Mouse (Mus musculus): ENCODE data around the gene Clasp2. TPM values are rescaled to one million over a fixed set of nuclear protein-coding genes. Genes with fewer than 3 reads are reported as not detected.

Gene Clasp2
- polyA plus RNA-seq, 1 experiment from 2014 or later: 117 TPM

DNA sequence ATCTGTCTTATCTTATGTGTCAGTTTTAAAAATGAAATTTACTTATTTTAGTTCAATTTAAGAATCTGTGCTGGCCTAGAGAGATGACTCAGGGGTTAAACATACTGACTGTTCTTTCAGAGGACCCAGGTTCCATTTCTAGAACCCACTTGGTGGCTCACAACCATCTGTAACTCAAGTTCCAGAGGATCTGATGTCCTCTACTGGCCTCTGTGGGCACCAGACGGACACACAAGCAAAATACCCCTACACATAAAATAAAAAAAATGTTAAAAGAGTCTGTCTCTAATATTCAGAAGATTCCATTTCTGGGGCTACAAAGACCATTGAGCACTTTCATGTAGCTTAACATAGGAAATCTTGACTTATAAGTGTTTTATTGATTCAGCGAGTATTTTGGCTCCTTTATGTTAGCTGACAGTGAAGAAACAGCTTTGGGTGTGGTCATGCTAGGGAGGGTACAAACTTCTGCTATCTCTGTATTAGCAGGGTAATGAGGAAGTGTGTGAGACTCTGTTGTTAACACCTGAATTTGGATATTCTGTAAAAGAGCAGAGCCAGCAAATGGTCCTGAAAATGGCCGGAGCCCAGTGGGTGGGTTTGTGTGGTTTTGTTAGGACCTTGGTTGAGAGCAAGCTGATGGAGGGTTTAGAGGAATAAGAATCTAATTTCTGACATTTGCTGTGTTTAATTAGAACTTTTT is 200.0 kb downstream of the Clasp2 start:
- Histone ChIP-seq H3K9ac (no peak overlapping the region), H3K27me3 (no peaks in the 10 kb centered on the region), H3K4me3 (no peak overlapping the region), H3K4me2 (no peak overlapping the region), H3K27ac (replicated peaks) (no peak overlapping the region), H3K36me3 (peaks cover 15% of the 10 kb centered on the region), H3K4me1 (replicated peaks) (peaks cover 9% of the 10 kb centered on the region; the same call in 1 of the 2 replicates), H3K9me3 (no peaks in the 10 kb centered on the region)
- WGBS: 94% methylated on average over 3 of the region's 3 CpGs
- ATAC-seq (ENCODE audit: low FRiP score, low read depth): no peak

DNA sequence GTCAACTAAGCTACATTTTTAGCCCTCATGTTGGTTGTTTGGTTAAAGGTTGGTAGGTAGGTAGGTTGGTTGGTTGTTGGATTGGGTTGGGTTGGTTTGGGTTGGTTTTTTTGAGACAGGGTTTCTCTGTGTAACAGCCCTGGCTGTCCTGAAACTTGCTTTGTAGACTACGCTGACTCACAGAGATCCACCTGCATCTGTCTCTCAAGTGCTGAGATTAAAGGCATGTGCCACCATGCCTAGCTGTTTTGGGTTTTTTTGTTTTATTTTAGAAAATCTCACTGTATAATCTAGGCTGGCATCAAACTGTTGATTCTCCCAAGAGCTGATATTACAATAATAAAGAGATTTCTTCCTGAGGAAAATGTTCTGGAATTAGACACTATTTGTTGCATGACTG is 202.1 kb downstream of the Clasp2 start:
- Histone ChIP-seq H3K36me3 (peaks cover 22% of the 10 kb centered on the region), H3K9ac (no peak overlapping the region), H3K27me3 (no peaks in the 10 kb centered on the region), H3K4me2 (no peak overlapping the region), H3K27ac (replicated peaks) (no peak overlapping the region), H3K4me1 (replicated peaks) (0 out of 2 replicates have a peak, but pooled peaks cover 8% of the 10 kb centered on the region), H3K4me3 (no peak overlapping the region), H3K9me3 (no peaks in the 10 kb centered on the region)
- no peak for ATAC-seq (ENCODE audit: low FRiP score, low read depth)
- 97% methylated on average over 1 of the region's 1 CpGs for WGBS

DNA sequence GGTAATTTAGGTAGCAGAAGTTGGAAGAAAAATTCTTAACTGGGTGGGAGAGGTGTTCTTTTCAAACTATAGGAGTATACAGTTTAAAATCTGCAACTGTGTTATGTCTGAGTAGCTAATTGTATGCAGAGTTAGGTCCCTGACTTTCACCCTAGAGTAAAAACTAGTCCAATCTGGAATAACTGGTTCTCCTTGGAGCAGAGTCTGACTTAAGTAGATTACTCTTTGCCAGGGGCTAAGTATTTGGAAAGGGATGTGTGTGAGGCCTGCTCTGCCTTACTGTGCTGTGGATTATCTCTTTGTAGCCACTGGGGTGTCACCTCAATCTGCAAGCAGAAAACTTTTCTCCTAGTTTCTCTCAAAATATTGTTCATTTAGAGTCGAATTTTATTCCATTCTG is 205.9 kb downstream of the Clasp2 start:
- Histone ChIP-seq H3K4me3 (no peak overlapping the region), H3K27ac (replicated peaks) (no peak overlapping the region), H3K9ac (no peak overlapping the region), H3K4me1 (replicated peaks) (no peaks in the 10 kb centered on the region), H3K36me3 (peaks cover 22% of the 10 kb centered on the region), H3K27me3 (no peaks in the 10 kb centered on the region), H3K4me2 (no peak overlapping the region), H3K9me3 (no peaks in the 10 kb centered on the region)
- no peak for ATAC-seq (ENCODE audit: low FRiP score, low read depth)
- 94% methylated on average over 1 of the region's 1 CpGs for WGBS

DNA sequence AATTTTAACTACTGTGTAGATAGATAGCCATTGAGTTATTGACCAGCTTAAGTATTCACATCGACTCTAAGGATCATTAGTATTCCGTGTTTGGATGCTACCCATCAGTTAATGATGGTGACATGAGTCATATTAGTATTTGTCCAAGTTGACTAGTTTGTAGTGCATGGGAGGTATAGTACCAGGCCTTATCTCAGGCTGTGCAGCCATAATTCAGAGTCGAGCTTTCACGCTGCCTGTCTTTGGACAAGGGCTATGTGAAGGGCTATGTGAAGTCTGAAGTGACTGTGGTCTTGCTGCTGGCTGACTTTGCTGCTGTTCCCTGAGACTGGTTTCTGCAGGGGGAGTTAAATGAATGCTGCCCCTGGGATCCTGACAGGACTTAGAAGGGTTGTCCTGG is 216.5 kb downstream of the Clasp2 start:
- Histone ChIP-seq H3K36me3 (peaks cover 54% of the 10 kb centered on the region), H3K9me3 (no peaks in the 10 kb centered on the region), H3K27ac (replicated peaks) (no peak overlapping the region), H3K4me3 (no peak overlapping the region), H3K9ac (no peak overlapping the region), H3K4me1 (replicated peaks) (no peaks in the 10 kb centered on the region), H3K27me3 (no peaks in the 10 kb centered on the region), H3K4me2 (no peak overlapping the region)
- no peak for ATAC-seq (ENCODE audit: low FRiP score, low read depth)
- WGBS: 95% methylated on average over 4 of the region's 4 CpGs

DNA sequence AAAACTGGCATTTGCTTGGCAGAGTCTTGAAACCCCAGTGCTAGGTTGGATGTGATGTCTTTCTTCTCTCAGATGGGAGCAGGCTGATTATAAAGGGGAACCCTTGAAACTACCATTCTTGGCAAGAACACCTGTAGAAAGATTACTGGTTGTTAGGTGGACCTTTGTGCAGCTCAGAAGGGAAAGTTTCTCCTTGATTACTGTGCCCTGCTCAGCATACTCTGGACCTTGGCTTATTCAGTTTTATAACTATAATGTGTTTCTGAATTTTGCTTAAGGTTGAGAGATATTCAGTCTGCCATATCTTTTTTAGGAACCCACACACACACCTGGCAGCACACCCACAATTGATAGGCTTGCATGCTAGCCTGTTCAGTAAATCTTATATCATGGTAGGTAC is 222.4 kb downstream of the Clasp2 start:
- Histone ChIP-seq H3K36me3 (peaks cover 73% of the 10 kb centered on the region), H3K4me2 (no peak overlapping the region), H3K9ac (no peak overlapping the region), H3K27me3 (no peaks in the 10 kb centered on the region), H3K27ac (replicated peaks) (no peak overlapping the region), H3K9me3 (no peaks in the 10 kb centered on the region), H3K4me1 (replicated peaks) (no peaks in the 10 kb centered on the region), H3K4me3 (no peak overlapping the region)
- no peak for ATAC-seq (ENCODE audit: low FRiP score, low read depth)

DNA sequence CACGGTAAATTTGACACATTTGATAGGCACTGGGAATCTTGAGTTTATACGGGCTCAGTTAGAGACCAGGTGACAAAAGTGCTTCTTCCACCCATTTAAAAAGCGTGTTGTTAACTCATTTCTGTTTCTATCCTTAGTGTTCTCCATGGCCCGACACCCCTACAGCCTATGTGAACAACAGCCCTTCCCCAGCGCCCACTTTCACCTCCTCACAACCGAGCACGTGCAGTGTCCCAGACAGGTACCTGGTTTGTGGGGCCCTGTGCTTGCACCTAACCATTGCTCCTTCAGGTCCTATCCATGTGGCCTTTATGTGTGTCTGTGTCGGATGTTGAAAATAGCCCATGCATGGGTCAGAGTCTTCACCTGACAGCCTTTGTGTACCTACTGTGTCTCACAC is 223.1 kb downstream of the Clasp2 start:
- no peaks in the 10 kb centered on the region for H3K9me3 ChIP-seq

DNA sequence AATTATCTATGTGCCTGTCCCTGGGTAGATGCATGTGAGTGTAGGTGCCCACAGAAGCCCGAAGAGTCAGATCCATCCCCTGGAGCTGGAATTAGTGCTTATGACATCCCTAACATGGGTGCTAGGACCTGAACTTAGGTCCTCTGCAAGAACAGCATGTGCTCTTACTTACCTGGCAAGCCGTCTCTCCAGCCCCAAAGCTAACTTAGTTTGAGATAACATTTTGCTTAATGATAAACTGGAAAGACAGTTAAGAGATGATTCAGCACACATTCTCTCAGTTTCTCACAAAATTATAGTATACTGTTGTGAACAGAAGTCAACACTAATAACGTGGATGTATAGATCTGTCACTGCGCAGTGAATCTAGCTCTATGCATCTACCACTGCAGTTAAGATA is 225.6 kb downstream of the Clasp2 start:
- H3K27ac ChIP-seq (replicated peaks): no peak overlapping the region
- H3K27me3 ChIP-seq: no peaks in the 10 kb centered on the region
- H3K9ac ChIP-seq: no peak overlapping the region
- no peaks in the 10 kb centered on the region for H3K9me3 ChIP-seq
- no peak overlapping the region for H3K4me2 ChIP-seq
- WGBS: 95% methylated on average over 4 of the region's 4 CpGs
- no peak overlapping the region for H3K4me3 ChIP-seq
- no peaks in the 10 kb centered on the region for H3K4me1 ChIP-seq (replicated peaks)
- H3K36me3 ChIP-seq: peaks cover 78% of the 10 kb centered on the region
- no peak for ATAC-seq (ENCODE audit: low FRiP score, low read depth)

More for the DNA sequence above, 223.1 kb downstream of the Clasp2 start:
- Histone ChIP-seq H3K4me1 (replicated peaks) (no peaks in the 10 kb centered on the region), H3K9ac (no peak overlapping the region), H3K27me3 (no peaks in the 10 kb centered on the region), H3K27ac (replicated peaks) (no peak overlapping the region), H3K4me2 (no peak overlapping the region), H3K4me3 (no peak overlapping the region), H3K36me3 (peaks cover 73% of the 10 kb centered on the region)
- 95% methylated on average over 8 of the region's 8 CpGs for WGBS
- ATAC-seq (ENCODE audit: low FRiP score, low read depth): no peak

DNA sequence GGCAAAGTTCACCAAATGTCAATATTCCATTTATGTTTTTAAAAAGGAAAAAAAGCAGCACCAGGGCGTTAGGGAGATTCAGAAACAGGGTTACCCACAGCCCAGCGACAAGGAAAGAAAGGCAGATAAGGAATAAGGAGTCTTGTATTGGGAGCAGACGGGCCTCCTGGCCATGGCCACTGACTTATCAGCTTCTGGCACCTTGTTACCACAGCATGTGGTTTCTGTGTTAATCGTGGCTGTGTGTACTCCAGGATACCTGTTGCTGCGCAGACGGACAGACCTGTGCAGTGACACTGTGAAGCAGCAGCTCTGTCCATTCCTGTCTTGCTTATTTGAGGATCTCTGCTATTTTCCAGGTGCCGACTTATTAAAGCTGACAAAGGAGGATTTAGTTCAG is 227.7 kb downstream of the Clasp2 start:
- Histone ChIP-seq H3K4me3 (no peak overlapping the region), H3K27ac (replicated peaks) (no peak overlapping the region), H3K4me1 (replicated peaks) (no peaks in the 10 kb centered on the region), H3K36me3 (peaks cover 81% of the 10 kb centered on the region), H3K4me2 (no peak overlapping the region), H3K9me3 (no peaks in the 10 kb centered on the region), H3K27me3 (no peaks in the 10 kb centered on the region), H3K9ac (no peak overlapping the region)
- ATAC-seq (ENCODE audit: low FRiP score, low read depth): no peak
- 94% methylated on average over 7 of the region's 7 CpGs for WGBS

Other genes with a start within 250 kb of the Clasp2 start
- 37.3 and 39.1 TPM in 2 replicates for gene Pdcd6ip, start 33.2 kb upstream of the Clasp2 start, polyA plus RNA-seq (2015; fragmentation: Nextera tagmentation; extraction: Ambion mirVana)
- 31.7 and 32.0 TPM in 2 replicates for gene Ubp1, start 189.5 kb downstream of the Clasp2 start, polyA plus RNA-seq (2015; fragmentation: Nextera tagmentation; extraction: Ambion mirVana)